In genomic region chr19:24264991-24265390, GRCm38 (mm10) we compare ENCODE assay signal across 8 mouse cellular contexts. TPM values are rescaled to one million over a fixed set of nuclear protein-coding genes. Genes with fewer than 3 reads are reported as not detected.
DNase-seq lines count a peak whose midpoint lies in the region; ATAC-seq lines count a peak whose summit lies in the region.

No protein-coding gene starts in this region.

- 0 out of 2 replicates have a peak, but pooled peaks cover 2% of the 10 kb centered on the region for H3K4me1 ChIP-seq in hindbrain, embryonic 11.5 days (replicated peaks; ENCODE audit: control insufficient read depth, insufficient read depth, low read length)
- H3K4me1 ChIP-seq in lung, embryonic 15.5 days, result 0 out of 2 replicates have a peak, but pooled peaks cover 5% of the 10 kb centered on the region

- no peaks in the 10 kb centered on the region for H3K9me3 ChIP-seq in hindbrain, embryonic 11.5 days (ENCODE audit: control insufficient read depth, low read length)
- H3K9me3 ChIP-seq in lung, embryonic 15.5 days, result no peaks in the 10 kb centered on the region

- H3K9ac ChIP-seq in hindbrain, embryonic 11.5 days (ENCODE audit: low read depth, low read length), result no peak overlapping the region
- no peak overlapping the region for H3K9ac ChIP-seq in lung, embryonic 15.5 days

- no peak overlapping the region for H3K4me2 ChIP-seq in hindbrain, embryonic 11.5 days (replicated peaks; ENCODE audit: low read depth, low read length)
- no peak overlapping the region for H3K4me2 ChIP-seq in lung, embryonic 15.5 days

- H3K27me3 ChIP-seq in hindbrain, embryonic 11.5 days (ENCODE audit: control insufficient read depth, insufficient read depth, low read length), result no peaks in the 10 kb centered on the region
- H3K27me3 ChIP-seq in lung, embryonic 15.5 days, result no peaks in the 10 kb centered on the region

- H3K4me3 ChIP-seq in hindbrain, embryonic 11.5 days (ENCODE audit: low read depth, low read length), result no peak overlapping the region
- H3K4me3 ChIP-seq in lung, embryonic 15.5 days, result no peak overlapping the region

- H3K36me3 ChIP-seq in hindbrain, embryonic 11.5 days (ENCODE audit: control insufficient read depth, insufficient read depth, low read length), result no peaks in the 10 kb centered on the region
- peaks cover 18% of the 10 kb centered on the region; the same call in 1 of the 2 replicates for H3K36me3 ChIP-seq in lung, embryonic 15.5 days

- DNase-seq in Muller cell, postnatal 12 days (ENCODE audit: inconsistent ontology term), result peak; percentile 62
- peak; percentile 80 to 82 for DNase-seq in cerebellum, adult 18-20 months
- peak; percentile 83 for DNase-seq in forelimb bud, embryonic 11.5 days (ENCODE audit: low read depth, low spot score)
- DNase-seq in hindbrain, embryonic 11.5 days (ENCODE audit: low spot score), result peak; percentile 86
- DNase-seq in layer of hippocampus, adult 9-11 months, result peak; percentile 82
- peak; percentile 92 for DNase-seq in retina, embryonic 14.5 days (ENCODE audit: low spot score)
- DNase-seq in urinary bladder, postnatal 10 days (ENCODE audit: low spot score), result peak; percentile 46

- H3K27ac ChIP-seq in hindbrain, embryonic 11.5 days (ENCODE audit: low read depth, low read length), result no peak overlapping the region
- H3K27ac ChIP-seq in lung, embryonic 15.5 days, result no peak overlapping the region

- 59% methylated on average over 7 of the region's 7 CpGs for WGBS in hindbrain, embryonic 11.5 days
- 39% methylated on average over 7 of the region's 7 CpGs for WGBS in lung, embryonic 15.5 days

- ATAC-seq in hindbrain, embryonic 11.5 days (ENCODE audit: low FRiP score), result peak; percentile 74; the same call in 1 of the 2 replicates
- peak; percentile 85; the same call in 1 of the 2 replicates for ATAC-seq in lung, embryonic 15.5 days (ENCODE audit: borderline replicate concordance, extremely low read depth, low FRiP score, low TSS enrichment)

RNA-seq across cellular contexts. Expression of gene Fxn, which starts 15.4 kb away (rescaled TPM):
- 49.0 and 49.3 TPM in 2 replicates for polyA plus RNA-seq in hindbrain, embryonic 11.5 days (2014; fragmentation: Nextera tagmentation; extraction: Ambion mirVana)
- 52.3 and 54.6 TPM in 2 replicates for polyA plus RNA-seq in lung, embryonic 15.5 days (2015; fragmentation: Nextera tagmentation; extraction: Ambion mirVana)

RNA-seq across cellular contexts. Expression of gene Tjp2, which starts 40.2 kb away (rescaled TPM):
- 18.1 and 19.1 TPM in 2 replicates for polyA plus RNA-seq in hindbrain, embryonic 11.5 days (2014; fragmentation: Nextera tagmentation; extraction: Ambion mirVana)
- polyA plus RNA-seq in lung, embryonic 15.5 days (2015; fragmentation: Nextera tagmentation; extraction: Ambion mirVana), result 36.6 and 38.6 TPM in 2 replicates
